Mouse (Mus musculus) midbrain, postnatal 0 days (tissue): Measurements from ENCODE around the gene D630039A03Rik. TPM values are rescaled to one million over a fixed set of nuclear protein-coding genes. Genes with fewer than 3 reads are reported as not detected.

Source experiments
- ATAC-seq: fragments of 200-750 bp; cut with Nextera tagmentation; 2 replicates; pipeline ENCODE4 v1.8.0; 2017; ENCODE audit warnings: moderate number of reproducible peaks, mild to moderate bottlenecking, moderate TSS enrichment, moderate library complexity; ENCODE audit not compliant: low FRiP score
- DNase-seq: peaks from one replicate; pipeline ENCODE4 v3.0.0-alpha.2; 2015; ENCODE audit warnings: low spot score
- H3K27ac ChIP-seq: fragments of 300-500 bp; sonication (generic); 2 replicates; pipeline ENCODE4 v1.5.1; 2014; ENCODE audit warnings: low read depth, mild to moderate bottlenecking, low read length, mixed read lengths
- H3K27me3 ChIP-seq: fragments of 300-500 bp; sonication (generic); 2 replicates; pipeline ENCODE4 v1.6.1; 2014; ENCODE audit warnings: low read length, control low read depth, mixed read lengths; ENCODE audit not compliant: insufficient read depth
- H3K36me3 ChIP-seq: fragments of 300-500 bp; sonication (generic); 2 replicates; pipeline ENCODE4 v1.6.1; 2014; ENCODE audit warnings: low read length, control low read depth, mixed read lengths; ENCODE audit not compliant: insufficient read depth
- H3K4me1 ChIP-seq: fragments of 300-500 bp; sonication (generic); 2 replicates; pipeline ENCODE4 v1.6.1; 2014; ENCODE audit warnings: mild to moderate bottlenecking, control low read depth, antibody characterized with exemption, low read length, mixed read lengths; ENCODE audit not compliant: insufficient read depth
- H3K4me2 ChIP-seq: fragments of 300-500 bp; sonication (generic); 2 replicates; pipeline ENCODE4 v1.6.1; 2014; ENCODE audit warnings: low read depth, mild to moderate bottlenecking, low read length, mixed read lengths; ENCODE audit not compliant: poor library complexity, severe bottlenecking
- H3K4me3 ChIP-seq: fragments of 300-500 bp; sonication (generic); 2 replicates; pipeline ENCODE4 v1.5.1; 2014; ENCODE audit warnings: low read depth, mild to moderate bottlenecking, low read length, moderate library complexity
- H3K9ac ChIP-seq: fragments of 300-500 bp; sonication (generic); replicated peaks from 2 replicates; pipeline ENCODE4 v1.6.1; 2014; ENCODE audit warnings: mild to moderate bottlenecking, low read length, moderate library complexity, mixed read lengths; ENCODE audit not compliant: poor library complexity, severe bottlenecking
- H3K9me3 ChIP-seq: fragments of 300-500 bp; sonication (generic); 2 replicates; pipeline ENCODE4 v1.6.1; 2016; ENCODE audit warnings: low read length, control low read depth
- CTCF ChIP-seq: IDR thresholded peaks from 2 replicates; pipeline ENCODE4 v1.5.1; 2016; ENCODE audit warnings: antibody characterized with exemption, mild to moderate bottlenecking
- WGBS: fragments of 180-500 bp; shearing (Covaris S2); extraction: QIAGEN DNeasy Blood & Tissue Kit; methylation state at CpG from one replicate; pipeline ENCODE4 v1.1.7; 2014; 5-methylcytosine and 5-hydroxymethylcytosine counted together
- polyA plus RNA-seq: library from polyadenylated mRNA; unstranded; fragments of >200 nt; fragmentation: Nextera tagmentation; extraction: Ambion mirVana; gene quantifications from 2 replicates; pipeline ENCODE4 v1.2.1, GENCODE M21; 2015
- total RNA-seq: library from RNA; depleted of rRNA; stranded (reverse); fragments of >200 nt; gene quantifications from 2 replicates; pipeline ENCODE4 v1.2.3, GENCODE M21; 2014

D630039A03Rik gene
- total and polyA plus RNA-seq, 2 experiments from 2014 or later: 0.10 to 0.27 TPM

DNA sequence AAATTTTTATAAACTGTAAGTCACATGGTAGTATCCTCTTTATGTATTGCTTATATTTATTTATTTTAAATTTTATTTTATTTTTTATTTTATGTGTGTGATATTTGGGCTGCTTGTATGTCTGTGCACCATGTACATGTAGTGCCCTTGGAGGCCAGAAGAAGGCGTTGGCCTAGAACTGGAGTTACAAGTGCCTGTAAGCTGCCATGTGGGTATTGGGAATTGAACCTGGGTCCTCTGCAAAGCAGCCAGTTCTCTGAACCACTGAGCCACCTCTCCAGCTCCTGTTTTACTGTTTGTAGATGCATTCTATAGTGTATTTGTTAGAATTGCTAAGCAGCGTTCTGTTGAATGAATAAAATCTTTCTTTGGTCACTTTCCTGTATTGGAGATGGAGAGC is 27.9 kb downstream of the D630039A03Rik start:
- Histone ChIP-seq H3K9ac (no peak overlapping the region), H3K36me3 (no peaks in the 10 kb centered on the region), H3K27me3 (no peaks in the 10 kb centered on the region), H3K9me3 (no peaks in the 10 kb centered on the region), H3K4me2 (no peak overlapping the region), H3K4me1 (no peaks in the 10 kb centered on the region), H3K27ac (no peak overlapping the region), H3K4me3 (no peak overlapping the region)
- DNase-seq (no peak), ATAC-seq (no peak)
- no peak for TF ChIP-seq CTCF
- 92% methylated on average over 2 of the region's 2 CpGs for WGBS

DNA sequence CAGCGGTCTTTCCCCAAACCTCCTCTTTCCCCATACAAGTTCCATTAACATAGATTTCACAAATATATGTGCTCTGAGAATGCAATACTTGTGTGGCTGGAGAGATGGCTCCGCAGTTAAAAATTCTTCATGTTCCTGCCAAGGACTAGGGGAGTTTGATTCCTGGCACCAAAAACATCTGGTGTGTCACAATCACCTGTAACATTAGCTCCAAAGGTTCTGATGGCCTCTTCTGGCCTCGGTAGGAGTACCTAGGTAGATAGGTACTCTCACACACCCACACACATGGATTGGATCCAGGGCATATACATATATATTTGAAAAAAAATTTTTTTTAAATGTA is 29.2 kb downstream of the D630039A03Rik start:
- no peak overlapping the region for H3K27ac ChIP-seq
- no peak for TF ChIP-seq CTCF
- no peaks in the 10 kb centered on the region for H3K4me1 ChIP-seq
- no peak for ATAC-seq
- 96% methylated on average over 3 of the region's 3 CpGs for WGBS
- no peak overlapping the region for H3K9ac ChIP-seq
- H3K9me3 ChIP-seq: no peaks in the 10 kb centered on the region
- no peak overlapping the region for H3K4me3 ChIP-seq
- H3K4me2 ChIP-seq: no peak overlapping the region
- no peaks in the 10 kb centered on the region for H3K36me3 ChIP-seq
- DNase-seq: no peak
- H3K27me3 ChIP-seq: no peaks in the 10 kb centered on the region

DNA sequence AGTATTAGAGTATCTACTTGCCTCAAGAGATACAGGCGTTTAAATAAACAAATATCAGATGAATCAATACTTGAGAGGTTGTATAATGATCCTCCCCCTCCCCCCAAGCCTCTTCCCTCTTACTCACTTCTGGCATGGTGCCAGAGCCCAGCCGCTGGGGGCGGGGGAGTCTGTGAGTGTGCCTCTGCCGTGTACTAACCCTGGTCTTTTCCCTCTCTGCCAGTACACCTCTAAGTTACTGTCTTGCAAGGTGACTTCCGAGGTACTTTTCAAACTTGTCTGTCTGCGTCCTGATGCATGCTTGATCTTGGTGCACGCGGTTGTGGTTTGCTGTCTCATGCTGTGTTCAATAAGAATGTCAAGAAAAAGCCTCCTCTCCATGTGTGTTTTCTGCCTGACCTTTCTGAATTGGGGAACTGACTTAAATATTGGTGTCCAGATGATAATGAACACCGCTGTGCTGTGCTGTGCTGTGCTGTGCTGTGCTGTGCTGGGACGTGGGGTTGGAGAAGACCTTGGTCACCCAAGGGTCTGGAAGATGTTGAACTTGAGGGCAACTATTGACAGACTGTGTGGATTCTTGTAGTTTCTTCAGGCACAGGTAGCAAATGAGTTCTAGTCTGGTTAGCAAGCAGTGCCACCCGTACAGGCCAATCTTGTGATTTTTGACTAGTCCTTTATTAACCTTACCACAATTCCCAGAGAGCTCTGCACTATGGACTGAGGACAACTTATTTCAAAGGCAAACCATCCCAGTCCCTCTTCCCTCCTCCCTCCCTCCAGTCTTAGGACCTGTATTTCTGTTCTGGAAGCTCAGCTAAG is 29.8 kb downstream of the D630039A03Rik start:
- peak; percentile 42 for DNase-seq
- WGBS: 54% methylated on average over 11 of the region's 11 CpGs
- no peaks in the 10 kb centered on the region for H3K27me3 ChIP-seq
- no peaks in the 10 kb centered on the region for H3K9me3 ChIP-seq
- no peaks in the 10 kb centered on the region for H3K36me3 ChIP-seq
- H3K4me2 ChIP-seq: no peak overlapping the region
- H3K4me3 ChIP-seq: no peak overlapping the region
- ATAC-seq: no peak
- H3K27ac ChIP-seq: no peak overlapping the region
- H3K4me1 ChIP-seq: no peaks in the 10 kb centered on the region
- no peak overlapping the region for H3K9ac ChIP-seq
- no peak for TF ChIP-seq CTCF

DNA sequence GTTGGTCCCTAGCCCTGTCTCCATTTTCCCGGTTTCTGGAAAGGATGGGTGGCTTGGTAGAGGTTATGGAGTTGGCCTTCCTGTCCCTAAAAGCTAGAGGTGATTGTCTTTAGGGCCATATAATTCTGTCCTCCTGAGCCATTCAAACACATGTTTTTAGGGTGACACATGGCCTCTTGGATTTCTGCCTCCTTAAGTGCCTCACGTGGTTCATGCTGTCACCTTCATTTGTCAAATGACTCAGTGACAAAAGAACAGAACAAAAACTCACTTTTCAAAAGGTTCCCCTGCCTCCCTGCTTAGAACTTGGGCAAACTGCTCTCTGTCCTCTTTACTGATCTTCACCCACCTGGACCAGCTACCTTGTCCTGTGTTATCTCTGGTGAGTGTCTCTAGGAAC is 30.9 kb downstream of the D630039A03Rik start:
- Histone ChIP-seq H3K27ac (no peak overlapping the region), H3K36me3 (no peaks in the 10 kb centered on the region), H3K9me3 (no peaks in the 10 kb centered on the region), H3K4me1 (no peaks in the 10 kb centered on the region), H3K4me2 (no peak overlapping the region), H3K9ac (no peak overlapping the region), H3K27me3 (no peaks in the 10 kb centered on the region), H3K4me3 (no peak overlapping the region)
- TF ChIP-seq CTCF: no peak
- WGBS: 68% methylated on average over 2 of the region's 2 CpGs
- DNase-seq (no peak), ATAC-seq (no peak)

DNA sequence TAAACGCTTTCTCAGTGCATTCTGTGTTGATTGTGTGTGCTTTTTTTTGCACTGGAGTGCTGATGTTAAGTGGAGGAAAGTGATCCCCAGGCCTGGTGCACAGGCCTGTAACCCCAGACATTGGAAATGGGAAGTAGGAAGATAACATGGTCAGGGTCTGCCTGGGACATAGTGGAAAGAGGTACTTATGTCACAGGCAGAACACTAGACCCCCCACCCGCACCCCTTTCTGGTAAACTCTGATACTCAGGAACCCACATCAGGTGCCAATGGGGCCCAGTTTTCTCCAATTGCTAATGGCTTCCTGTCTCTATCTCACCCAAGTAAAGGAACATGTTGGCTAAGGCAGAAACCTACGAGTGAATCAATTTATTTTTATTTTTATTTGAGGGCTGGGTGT is 31.6 kb downstream of the D630039A03Rik start:
- no peak overlapping the region for H3K4me2 ChIP-seq
- no peaks in the 10 kb centered on the region for H3K4me1 ChIP-seq
- H3K9me3 ChIP-seq: no peaks in the 10 kb centered on the region
- WGBS: 91% methylated on average over 3 of the region's 3 CpGs
- H3K9ac ChIP-seq: no peak overlapping the region
- no peak overlapping the region for H3K4me3 ChIP-seq
- H3K27me3 ChIP-seq: no peaks in the 10 kb centered on the region
- H3K36me3 ChIP-seq: no peaks in the 10 kb centered on the region
- TF ChIP-seq CTCF: no peak
- DNase-seq (no peak), ATAC-seq (no peak)
- H3K27ac ChIP-seq: no peak overlapping the region

DNA sequence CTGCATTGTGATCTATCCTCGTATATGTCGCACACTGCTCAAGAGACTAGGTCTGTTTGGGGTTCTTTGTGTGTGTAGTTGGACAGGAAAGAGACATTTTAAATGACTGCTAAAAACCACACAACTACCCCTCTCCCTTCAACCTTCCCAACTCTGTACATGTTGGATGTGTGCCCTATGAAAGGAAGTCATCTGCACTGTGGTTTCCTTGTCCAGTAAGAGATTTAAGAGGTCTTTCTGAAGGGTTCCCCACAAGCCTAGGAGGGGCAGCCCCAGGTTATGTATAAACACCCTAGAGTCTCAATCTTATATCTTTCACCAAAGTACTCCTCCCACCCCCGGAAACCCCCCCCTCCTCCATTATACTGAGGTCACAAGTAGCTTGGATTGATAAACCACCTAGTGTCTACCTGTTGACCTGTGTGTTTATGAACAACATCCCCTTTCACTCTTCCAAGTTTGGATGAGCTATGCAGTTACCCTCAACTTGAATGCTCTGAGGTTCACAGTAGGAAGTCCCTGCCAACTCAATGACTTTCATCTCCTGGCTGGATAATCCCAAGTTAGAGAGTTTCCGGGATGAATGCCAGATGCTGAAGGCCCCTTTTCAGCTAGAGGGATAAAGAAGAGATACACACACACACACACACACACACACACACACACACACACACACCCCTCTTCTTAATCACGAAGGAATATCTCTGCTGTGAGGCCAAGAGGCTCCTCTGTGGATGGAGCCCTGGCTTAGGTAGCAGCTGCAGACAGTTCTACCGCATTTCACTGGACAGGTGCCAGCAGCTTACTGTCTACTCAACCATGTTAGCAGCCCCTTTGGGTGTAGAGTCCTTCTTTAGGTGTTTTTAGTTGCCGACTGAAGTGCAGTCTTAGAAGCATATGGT is 32.3 kb downstream of the D630039A03Rik start:
- peak; percentile 67 for DNase-seq
- H3K4me2 ChIP-seq: no peak overlapping the region
- TF ChIP-seq CTCF: no peak
- no peak overlapping the region for H3K27ac ChIP-seq
- H3K9me3 ChIP-seq: no peaks in the 10 kb centered on the region
- no peaks in the 10 kb centered on the region for H3K4me1 ChIP-seq
- 66% methylated on average over 7 of the region's 7 CpGs for WGBS
- no peak overlapping the region for H3K9ac ChIP-seq
- no peaks in the 10 kb centered on the region for H3K36me3 ChIP-seq
- no peak for ATAC-seq
- H3K4me3 ChIP-seq: no peak overlapping the region
- H3K27me3 ChIP-seq: no peaks in the 10 kb centered on the region
